Mouse (Mus musculus) cortical plate, adult 2 months (tissue): ENCODE measurements around the gene Vldlr.

Experiments used
- CTCF ChIP-seq: fragments of 200-500 bp; IDR thresholded peaks from 2 replicates; pipeline ENCODE4 v1.5.1; 2011; ENCODE audit warnings: mild to moderate bottlenecking, control low read depth, low read length; ENCODE audit not compliant: insufficient read depth; ENCODE audit errors: extremely low read depth
- POLR2A ChIP-seq: fragments of 200-500 bp; IDR thresholded peaks from 2 replicates; pipeline ENCODE4 v1.6.1; 2011; ENCODE audit warnings: mild to moderate bottlenecking, low read length, control low read depth; ENCODE audit not compliant: insufficient read depth; ENCODE audit errors: extremely low read depth

DNA sequence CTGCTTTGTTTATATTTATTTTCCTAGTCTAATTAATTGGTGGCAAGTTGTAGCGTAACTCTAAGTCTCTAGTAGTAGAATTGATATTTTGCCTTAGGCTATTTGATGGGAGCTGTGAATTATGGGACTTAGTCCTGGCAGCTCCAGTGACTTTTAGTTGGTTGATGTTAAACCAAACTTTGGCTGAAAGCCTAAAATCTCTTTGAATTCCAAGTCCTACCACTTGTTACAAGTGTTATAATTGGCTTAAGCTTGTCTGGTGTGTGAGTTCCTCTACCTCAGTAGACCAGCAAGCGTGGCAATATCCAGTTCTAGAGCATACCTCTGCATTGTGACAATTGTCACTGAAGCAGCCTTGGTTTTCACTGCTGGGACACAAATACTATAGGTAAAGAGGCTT, 17.1 kb downstream of the Vldlr start:
- TF ChIP-seq POLR2A (no peak), CTCF (no peak)
